Mouse (Mus musculus) ES-Bruce4 (cell line): ENCODE results near the gene Slc5a3. TPM values are rescaled to one million over a fixed set of nuclear protein-coding genes. Genes with fewer than 3 reads are reported as not detected.

Experiments used
- H3K27ac ChIP-seq: 2 replicates; pipeline ENCODE4 v1.5.1; 2012; ENCODE audit warnings: low read length, inconsistent platforms; ENCODE audit not compliant: insufficient read depth
- H3K27me3 ChIP-seq: 2 replicates; pipeline ENCODE4 v1.6.1; 2012; ENCODE audit warnings: mild to moderate bottlenecking, low read length, inconsistent platforms; ENCODE audit not compliant: control insufficient read depth, poor library complexity, insufficient read depth, severe bottlenecking
- H3K36me3 ChIP-seq: 2 replicates; pipeline ENCODE4 v1.6.1; 2012; ENCODE audit warnings: inconsistent platforms, mild to moderate bottlenecking, low read length, moderate library complexity; ENCODE audit not compliant: control insufficient read depth, poor library complexity, insufficient read depth, severe bottlenecking
- H3K4me1 ChIP-seq: one replicate; pipeline ENCODE4 v1.8.1; 2011; ENCODE audit warnings: low read length; ENCODE audit not compliant: control insufficient read depth, insufficient read depth
- H3K4me3 ChIP-seq: 2 replicates; pipeline ENCODE4 v1.5.1; 2011; ENCODE audit warnings: low read depth, mild to moderate bottlenecking, low read length
- H3K9ac ChIP-seq: 2 replicates; pipeline ENCODE4 v1.6.1; 2012; ENCODE audit warnings: low read depth, mild to moderate bottlenecking, inconsistent platforms; ENCODE audit not compliant: poor library complexity, severe bottlenecking
- H3K9me3 ChIP-seq: replicated peaks from 2 replicates; pipeline ENCODE4 v1.6.1; 2012; ENCODE audit warnings: mild to moderate bottlenecking, low read length, inconsistent platforms; ENCODE audit not compliant: control insufficient read depth, poor library complexity, insufficient read depth, severe bottlenecking
- CTCF ChIP-seq: IDR thresholded peaks from one replicate; pipeline ENCODE4 v1.8.1; 2011; ENCODE audit warnings: low read depth, low read length
- EP300 ChIP-seq: IDR thresholded peaks from 2 replicates; pipeline ENCODE4 v1.6.1; 2011; ENCODE audit warnings: low read depth, low read length; ENCODE audit not compliant: insufficient read depth
- POLR2A ChIP-seq: IDR thresholded peaks from one replicate; pipeline ENCODE4 v1.8.1; 2011; ENCODE audit warnings: low read length; ENCODE audit not compliant: insufficient read depth
- polyA plus RNA-seq: library from polyadenylated mRNA; stranded (reverse); fragments of >200 nt; gene quantifications from 2 replicates; pipeline ENCODE4 v1.2.4, GENCODE M21; 2011; ENCODE audit warnings: low read depth; ENCODE audit not compliant: missing spikeins, insufficient read depth, insufficient read length

Slc5a3 gene
- polyA plus RNA-seq, 1 experiment = 23.4 TPM

DNA sequence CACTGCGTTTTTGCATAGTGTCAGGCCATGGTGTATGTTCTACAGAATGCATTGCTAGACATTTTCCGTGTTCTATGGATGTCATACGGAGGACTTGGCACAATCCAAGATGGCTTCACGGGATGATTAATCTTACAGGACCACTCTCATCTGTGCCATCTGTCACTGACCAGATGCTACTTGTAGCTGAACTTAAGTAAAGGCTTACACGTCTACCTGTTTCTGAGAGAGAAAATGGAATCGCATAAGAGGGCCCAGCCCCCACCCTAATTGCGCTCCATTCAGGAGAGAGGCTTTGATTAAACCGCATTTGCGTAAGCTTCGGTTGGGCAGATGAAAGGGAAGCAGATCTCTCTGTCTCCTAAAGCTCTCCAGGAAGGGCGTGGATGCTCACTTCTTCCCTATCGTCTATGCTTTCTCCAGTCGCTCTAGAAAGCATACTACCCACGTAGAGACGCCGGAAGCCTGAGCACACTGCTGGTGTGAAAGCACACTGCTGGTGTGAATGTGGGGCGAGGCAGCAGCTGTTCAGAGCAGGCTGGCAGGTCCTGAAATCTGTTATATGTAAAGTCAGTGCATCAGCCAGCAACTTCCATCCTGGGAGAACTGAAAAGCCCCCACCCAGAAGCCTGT lies 62.9 kb downstream of the Slc5a3 start:
- no peaks in the 10 kb centered on the region for H3K9me3 ChIP-seq
- peaks cover 4% of the 10 kb centered on the region for H3K4me1 ChIP-seq
- H3K4me3 ChIP-seq = no peak overlapping the region
- no peak for TF ChIP-seq POLR2A
- no peak for TF ChIP-seq CTCF
- TF ChIP-seq EP300 = no peak
- no peaks in the 10 kb centered on the region for H3K36me3 ChIP-seq
- no peak overlapping the region for H3K27ac ChIP-seq
- H3K27me3 ChIP-seq = no peaks in the 10 kb centered on the region
- no peak overlapping the region for H3K9ac ChIP-seq

DNA sequence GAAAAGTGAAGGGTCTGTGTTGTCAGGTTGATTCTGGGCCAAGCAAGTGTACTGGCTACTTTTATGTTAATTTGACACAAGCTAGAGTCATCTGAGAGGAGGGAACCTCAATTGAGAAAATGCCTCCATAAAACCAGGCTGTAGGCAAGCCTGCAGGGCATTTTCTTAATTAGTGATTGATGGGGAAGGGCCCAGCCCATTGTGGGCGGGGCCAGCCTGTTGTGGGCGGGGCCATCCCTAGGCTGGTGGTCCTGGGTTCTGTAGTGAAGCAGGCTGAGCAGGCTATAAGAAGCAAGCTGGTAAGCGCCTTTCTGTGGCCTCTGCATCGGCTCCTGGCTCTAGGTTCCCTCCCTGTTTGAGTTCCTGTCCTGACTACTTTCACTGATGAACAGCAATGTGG lies 69.1 kb downstream of the Slc5a3 start:
- no peaks in the 10 kb centered on the region for H3K9me3 ChIP-seq
- no peaks in the 10 kb centered on the region for H3K4me1 ChIP-seq
- TF ChIP-seq POLR2A (no peak), CTCF (no peak), EP300 (no peak)
- no peak overlapping the region for H3K27ac ChIP-seq
- H3K4me3 ChIP-seq = no peak overlapping the region
- no peaks in the 10 kb centered on the region for H3K36me3 ChIP-seq
- no peaks in the 10 kb centered on the region for H3K27me3 ChIP-seq
- H3K9ac ChIP-seq = no peak overlapping the region

DNA sequence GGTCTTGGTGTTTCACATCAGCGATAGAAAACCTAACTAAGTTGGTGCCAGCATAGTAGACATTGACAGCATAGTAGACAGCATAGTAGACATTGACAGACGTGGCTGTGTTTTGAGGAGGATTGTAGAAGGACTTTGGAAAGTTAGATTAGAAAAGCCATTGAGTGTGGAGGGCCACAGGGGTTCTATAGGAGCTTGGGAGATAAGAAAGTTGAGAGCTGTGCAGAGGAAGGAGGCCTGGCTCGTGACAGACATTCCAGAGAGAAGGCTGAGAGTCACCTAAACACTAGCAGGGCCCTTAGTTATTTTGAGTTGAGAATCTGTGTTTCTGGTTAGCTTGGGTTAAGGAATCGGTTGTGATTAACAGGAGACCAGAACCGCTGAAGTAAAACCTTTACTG lies 69.5 kb downstream of the Slc5a3 start:
- Histone ChIP-seq H3K9ac (no peak overlapping the region), H3K36me3 (no peaks in the 10 kb centered on the region), H3K9me3 (no peaks in the 10 kb centered on the region), H3K27ac (no peak overlapping the region), H3K27me3 (no peaks in the 10 kb centered on the region), H3K4me1 (no peaks in the 10 kb centered on the region), H3K4me3 (no peak overlapping the region)
- no peak for TF ChIP-seq POLR2A
- TF ChIP-seq EP300 = no peak
- no peak for TF ChIP-seq CTCF

DNA sequence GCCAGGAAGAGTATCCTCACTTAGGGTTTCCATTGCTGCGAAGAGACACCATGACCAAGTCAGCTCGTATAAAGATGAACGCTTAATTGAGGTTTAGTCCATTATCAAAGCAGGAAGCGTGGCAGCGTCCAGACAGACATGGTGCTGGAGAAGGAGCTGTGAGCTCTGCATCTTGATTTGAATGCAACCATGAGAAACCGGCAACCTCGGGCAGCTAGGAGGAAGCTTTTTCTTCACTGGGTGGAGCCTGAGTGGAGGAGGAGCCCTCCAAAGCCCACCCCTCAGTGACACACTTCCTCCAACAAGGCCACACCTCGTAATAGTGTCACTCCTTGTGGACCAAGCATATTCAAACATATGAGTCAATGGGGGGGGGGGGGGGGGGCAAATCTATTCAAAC lies 71.7 kb downstream of the Slc5a3 start:
- no peak overlapping the region for H3K27ac ChIP-seq
- TF ChIP-seq CTCF = no peak
- no peak for TF ChIP-seq EP300
- TF ChIP-seq POLR2A = no peak
- no peaks in the 10 kb centered on the region for H3K4me1 ChIP-seq
- H3K9me3 ChIP-seq = no peaks in the 10 kb centered on the region
- H3K27me3 ChIP-seq = no peaks in the 10 kb centered on the region
- no peak overlapping the region for H3K9ac ChIP-seq
- H3K36me3 ChIP-seq = no peaks in the 10 kb centered on the region
- H3K4me3 ChIP-seq = no peak overlapping the region

DNA sequence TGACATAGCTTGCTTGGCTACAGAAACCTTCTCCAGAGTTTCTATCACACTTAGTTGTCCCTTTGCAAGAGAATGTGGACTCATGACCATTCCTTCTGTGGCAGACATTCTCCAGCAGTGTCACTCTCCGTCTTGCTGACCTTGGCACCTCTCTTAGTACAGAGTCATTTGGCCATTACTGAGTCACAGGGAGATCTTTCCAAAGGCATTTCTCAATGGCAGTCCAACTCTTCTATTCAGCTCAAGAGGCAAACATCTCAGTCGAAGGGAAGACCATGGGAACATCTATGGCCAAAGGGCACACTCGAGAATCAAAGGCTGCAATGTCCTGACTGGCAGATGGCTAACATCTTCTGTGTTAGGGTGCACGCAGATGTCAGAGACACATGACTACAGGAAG lies 74.4 kb downstream of the Slc5a3 start:
- no peak overlapping the region for H3K27ac ChIP-seq
- no peak for TF ChIP-seq POLR2A
- TF ChIP-seq CTCF = no peak
- TF ChIP-seq EP300 = no peak
- no peaks in the 10 kb centered on the region for H3K27me3 ChIP-seq
- H3K36me3 ChIP-seq = no peaks in the 10 kb centered on the region
- H3K9ac ChIP-seq = no peak overlapping the region
- H3K4me3 ChIP-seq = no peak overlapping the region
- H3K4me1 ChIP-seq = no peaks in the 10 kb centered on the region
- H3K9me3 ChIP-seq = no peaks in the 10 kb centered on the region

DNA sequence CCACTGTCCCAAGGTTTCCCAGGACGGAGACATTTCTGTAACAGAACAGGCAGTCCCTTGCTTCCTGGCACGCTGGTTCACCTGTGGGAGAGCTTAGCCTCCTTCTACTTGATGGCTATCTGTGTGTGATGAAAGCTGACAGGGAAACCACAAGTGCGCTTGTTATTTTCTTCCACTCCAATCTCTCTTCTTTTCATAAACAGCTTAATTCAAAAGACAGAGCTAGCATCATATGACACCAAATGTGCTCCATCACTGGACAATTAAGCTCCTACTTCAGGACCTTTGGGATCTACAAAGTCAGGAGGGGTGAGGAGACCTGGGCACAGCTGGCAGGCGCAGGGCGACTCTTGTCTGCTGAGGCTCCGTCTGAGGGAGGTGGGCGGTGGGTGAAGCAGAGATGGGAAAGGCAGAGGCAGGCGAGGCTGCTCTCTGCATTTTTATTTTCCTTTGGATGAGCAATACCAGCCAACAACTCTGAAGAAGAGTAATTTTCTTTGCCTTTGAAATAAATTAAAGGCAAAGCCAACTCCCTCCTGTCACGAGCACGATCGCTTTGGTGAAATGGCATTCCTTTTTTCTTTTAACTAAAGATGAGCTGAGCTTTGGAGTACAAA lies 76.1 kb downstream of the Slc5a3 start:
- Histone ChIP-seq H3K36me3 (no peaks in the 10 kb centered on the region), H3K27me3 (no peaks in the 10 kb centered on the region), H3K27ac (no peak overlapping the region), H3K4me3 (no peak overlapping the region), H3K9me3 (no peaks in the 10 kb centered on the region), H3K4me1 (no peaks in the 10 kb centered on the region), H3K9ac (no peak overlapping the region)
- TF ChIP-seq CTCF (no peak), EP300 (no peak), POLR2A (no peak)
